Mouse (Mus musculus): ENCODE measurements around the gene Zfp579.

- TF ChIP-seq POLR2A (IDR thresholded peaks at IDR 0.05; ENCODE audit: control insufficient read depth in 1 of 2, insufficient read depth in 1 of 2, low read depth in 1 of 2, low read length in 2 of 2, poor library complexity in 1 of 2), result no peak
- TF ChIP-seq ETS1 (IDR thresholded peaks at IDR 0.05; ENCODE audit: low read depth, low read length), result no peak
- no peak for TF ChIP-seq POLR2AphosphoS5 (IDR thresholded peaks at IDR 0.05; ENCODE audit: borderline replicate concordance, low read depth, low read length)
- TF ChIP-seq USF2 (IDR thresholded peaks at IDR 0.05; ENCODE audit: borderline replicate concordance in 1 of 2, insufficient read depth in 1 of 2, low read depth in 1 of 2, low read length in 2 of 2), result no peak
- no peak for TF ChIP-seq RCOR1 (IDR thresholded peaks at IDR 0.05; ENCODE audit: low read depth, low read length)
- TF ChIP-seq MXI1 (IDR thresholded peaks at IDR 0.05; ENCODE audit: low read depth, low read length), result no peak
- no peak for TF ChIP-seq CTCF (IDR thresholded peaks at IDR 0.05 in 2 of 3, conservative IDR thresholded peaks at IDR 0.05 in 1 of 3; ENCODE audit: control insufficient read depth in 1 of 3, insufficient read depth in 1 of 3, low read depth in 2 of 3, low read length in 3 of 3, poor library complexity in 1 of 3, severe bottlenecking in 1 of 3)
- TF ChIP-seq HCFC1 (IDR thresholded peaks at IDR 0.05; ENCODE audit: low read depth, low read length), result no peak
- no peak for TF ChIP-seq ZC3H11A (IDR thresholded peaks at IDR 0.05; ENCODE audit: low read depth, low read length)
- TF ChIP-seq MEF2A (IDR thresholded peaks at IDR 0.05; ENCODE audit: extremely low read depth, insufficient replicate concordance, low read depth, low read length, poor library complexity, severe bottlenecking), result no peak
- TF ChIP-seq GATA1 (IDR thresholded peaks at IDR 0.05; ENCODE audit: low read depth, low read length), result no peak
Observed at GRCm38 (mm10) chr7:4975455-4975854, 20.5 kb downstream of the Zfp579 start.

Data from MEL (cell line).